Mouse (Mus musculus) urinary bladder, postnatal 4 days (tissue): ENCODE measurements at regions not wholly inside any gene's neighbourhood (a gene's known extent, or its start where the extent isn't known, plus 50 kb on each side); places are given as distances from the start of the nearest gene placed in this dataset.

Source experiments
- DNase-seq, 2 experiments: peaks; one replicate each; pipeline ENCODE4 v3.0.0; 2021 to 2022; ENCODE audit warnings: low spot score in 2 of 2

DNA sequence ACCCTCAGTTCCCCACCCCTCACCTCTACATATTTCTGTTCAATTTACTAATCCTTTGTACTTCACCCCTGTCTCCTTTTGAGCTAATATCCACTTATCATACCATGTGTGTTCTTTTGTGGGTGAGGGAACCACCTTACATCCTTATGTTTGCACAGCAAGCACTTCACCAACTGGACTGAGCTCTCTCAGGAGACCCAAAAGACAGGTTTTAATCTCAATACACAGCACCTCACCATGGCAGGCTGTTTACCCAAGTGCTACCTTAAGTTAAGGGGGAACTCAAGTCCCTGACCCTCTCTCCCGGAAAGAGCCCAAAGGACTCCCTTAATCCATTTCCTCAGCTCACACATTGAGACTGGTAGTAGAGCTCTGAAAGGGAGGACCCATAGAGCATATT is 62.3 kb upstream of the Agr3 start:
- DNase-seq, result no peak

DNA sequence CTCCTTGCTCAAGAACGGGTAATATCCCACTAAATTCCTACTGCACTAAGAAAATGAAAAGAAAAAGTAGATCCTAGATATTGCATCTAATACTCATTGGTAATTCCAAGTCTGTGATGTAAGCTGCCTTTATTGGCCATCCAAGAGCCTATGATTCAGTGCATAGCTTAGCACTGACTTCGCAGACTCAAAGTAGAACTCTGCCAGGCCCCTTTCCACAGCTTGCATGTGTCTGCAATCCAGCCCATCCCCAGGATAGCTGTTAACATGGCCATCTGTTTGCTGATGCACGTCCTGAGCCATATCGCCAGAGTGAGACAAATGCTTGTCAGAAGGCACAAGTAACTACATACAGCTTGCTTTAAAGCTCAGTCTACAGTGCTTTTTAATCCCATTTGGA is 72.3 kb upstream of the Agr3 start:
- DNase-seq, result peak; percentile 43 to 64

DNA sequence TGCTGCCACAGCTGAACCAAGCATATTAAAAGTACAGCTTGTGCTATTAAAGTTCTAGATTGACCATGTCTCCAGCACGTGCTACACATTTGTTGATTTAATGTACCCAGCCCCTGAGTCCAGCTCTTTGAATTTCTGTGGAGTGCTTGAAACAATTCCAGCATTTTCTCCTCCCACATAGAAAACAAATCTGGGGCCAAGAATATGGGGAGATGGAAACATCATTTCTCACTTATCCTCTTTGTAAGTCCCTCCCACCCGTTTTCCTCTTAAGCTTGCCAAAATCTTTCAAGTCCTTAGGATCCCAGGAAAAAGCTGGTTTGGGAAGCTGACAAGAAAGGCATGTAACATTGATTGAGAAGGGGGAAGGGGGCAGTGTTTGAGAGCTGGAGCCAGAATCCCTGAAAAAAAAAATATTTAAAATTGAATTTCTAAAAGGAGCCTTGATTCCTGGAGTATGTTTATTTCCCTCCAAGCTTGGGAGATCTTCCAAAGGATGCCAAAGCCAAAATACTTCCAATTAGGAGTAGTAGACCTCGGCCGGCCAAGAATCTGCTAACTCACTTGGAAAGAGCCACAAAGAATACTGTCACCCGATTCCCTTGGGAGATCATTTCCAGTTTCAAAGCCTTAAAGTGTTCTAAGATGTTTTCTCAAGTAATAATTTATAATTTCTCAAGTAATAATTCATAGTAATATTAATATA is 78.4 kb upstream of the Agr3 start:
- DNase-seq, result no peak

DNA sequence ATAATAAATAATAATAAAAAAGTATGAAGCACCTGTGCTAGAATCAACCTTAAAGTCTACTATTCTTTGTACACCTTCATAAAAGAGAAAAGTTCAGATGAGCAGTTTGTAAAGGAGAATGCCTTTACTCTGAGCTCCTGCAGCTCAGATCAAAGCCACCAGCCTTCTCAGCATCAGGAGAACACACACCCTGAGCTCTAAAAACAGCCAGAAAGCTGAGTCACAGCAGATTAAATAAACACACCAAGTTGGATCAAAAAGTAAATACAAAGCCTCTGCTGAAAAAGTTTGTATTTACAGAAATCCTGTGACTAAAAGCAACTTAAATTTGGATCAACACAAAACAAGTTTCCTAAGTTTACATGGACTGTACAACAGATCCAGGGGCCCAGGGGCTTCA is 88.5 kb upstream of the Agr3 start:
- no peak for DNase-seq

DNA sequence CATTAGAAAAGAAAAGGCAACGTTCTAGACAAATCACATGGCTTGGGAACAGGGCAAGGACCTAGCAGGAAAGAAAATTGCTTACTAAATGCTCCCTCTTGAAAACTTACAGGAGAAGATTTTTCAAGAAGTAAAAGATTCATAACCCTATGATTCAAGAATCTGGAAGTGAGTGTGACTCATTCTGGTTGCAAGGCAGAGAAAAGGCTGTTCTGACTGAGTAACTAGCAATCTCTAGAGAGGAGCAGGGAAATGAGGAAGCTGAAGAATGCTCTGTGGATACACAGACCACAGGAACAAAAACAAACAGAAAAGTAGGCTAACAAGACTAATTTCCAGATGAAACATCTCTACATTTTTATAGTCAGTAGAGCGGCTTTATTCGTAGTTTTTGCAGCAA is 92.1 kb upstream of the Agr3 start:
- DNase-seq, result no peak

DNA sequence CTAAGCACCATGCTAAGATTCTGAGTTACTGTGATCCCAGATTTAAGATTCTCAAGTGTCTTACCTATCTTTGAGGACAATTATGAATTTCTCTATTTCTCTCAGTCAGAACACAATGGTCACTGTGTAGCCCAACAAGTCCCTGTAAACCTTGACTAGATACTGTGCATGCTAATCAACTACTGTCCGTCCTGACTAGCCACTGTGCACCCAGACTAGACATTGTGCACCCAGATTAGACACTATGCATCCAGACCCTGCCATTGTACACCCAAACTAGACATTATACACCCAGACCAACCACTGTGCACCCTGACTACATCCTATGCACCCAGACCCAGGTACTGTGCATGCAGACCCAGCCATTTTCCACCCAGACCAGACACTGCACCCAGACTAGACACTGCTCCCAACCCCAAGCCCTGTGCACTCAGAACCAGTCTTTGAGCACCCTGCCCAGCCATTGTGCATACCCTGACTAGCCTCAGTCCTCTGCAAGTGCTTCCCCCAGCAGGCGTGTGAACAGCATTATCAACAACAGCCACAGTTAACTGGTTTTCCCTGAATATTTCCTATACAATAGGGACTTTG is 93.4 kb upstream of the Agr3 start:
- no peak for DNase-seq

DNA sequence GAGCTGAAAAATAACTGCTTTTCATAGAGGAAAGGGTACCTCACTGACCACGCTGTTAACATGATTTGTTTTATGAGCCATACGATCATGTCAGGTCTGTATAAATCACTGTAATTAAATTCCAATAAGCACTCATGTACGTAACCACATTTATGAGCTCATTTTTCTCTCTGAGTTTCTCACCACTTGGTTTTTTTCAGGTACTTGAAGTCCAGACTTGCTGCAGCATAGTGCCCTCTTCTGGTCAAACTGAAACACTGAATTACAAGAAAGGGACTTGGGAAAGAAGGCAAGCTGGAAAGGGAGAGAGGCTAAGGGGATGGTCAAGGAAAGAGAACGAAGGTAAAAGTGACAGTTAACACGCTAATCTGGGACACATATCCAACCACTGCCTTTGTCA is 94.2 kb upstream of the Agr3 start:
- no peak for DNase-seq

DNA sequence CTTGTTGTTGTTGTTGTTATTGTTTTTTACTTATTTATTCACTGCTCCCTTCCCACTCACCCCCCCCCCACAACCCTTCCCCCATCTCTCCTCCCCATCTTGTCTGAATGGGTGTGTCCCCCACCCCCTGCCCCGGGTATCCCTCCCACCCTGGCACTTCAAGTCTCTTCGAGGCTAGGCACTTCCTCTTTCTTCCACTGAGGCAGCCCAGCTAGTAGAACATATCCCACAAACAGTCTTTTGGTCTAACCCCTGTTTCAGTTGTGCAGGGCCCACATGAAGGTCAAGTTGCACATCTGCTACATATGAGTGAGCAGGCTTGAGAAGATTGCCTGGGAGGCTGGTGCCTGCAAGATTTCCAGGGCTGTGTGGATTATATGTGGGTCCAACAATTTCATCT is 97.6 kb upstream of the Agr3 start:
- no peak for DNase-seq

DNA sequence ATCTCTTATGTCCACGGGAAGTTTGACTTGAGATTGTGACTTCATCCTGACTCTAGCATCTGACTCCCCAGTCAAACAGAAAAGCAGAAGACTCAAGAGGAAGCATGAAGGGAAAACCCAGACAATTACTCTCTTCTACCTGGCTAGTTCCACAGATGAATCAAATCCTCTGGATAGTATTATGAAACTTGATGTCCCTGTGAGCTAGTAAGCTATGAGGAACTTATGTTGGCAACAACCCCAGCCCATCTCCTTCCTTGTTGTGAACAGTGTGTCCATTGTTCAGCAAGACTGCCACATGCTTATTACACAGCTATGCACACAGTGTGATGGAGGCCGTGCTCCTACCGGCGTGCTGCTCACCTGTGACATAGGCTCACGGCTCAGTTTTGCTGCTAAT is 98.4 kb upstream of the Agr3 start:
- DNase-seq, result no peak

DNA sequence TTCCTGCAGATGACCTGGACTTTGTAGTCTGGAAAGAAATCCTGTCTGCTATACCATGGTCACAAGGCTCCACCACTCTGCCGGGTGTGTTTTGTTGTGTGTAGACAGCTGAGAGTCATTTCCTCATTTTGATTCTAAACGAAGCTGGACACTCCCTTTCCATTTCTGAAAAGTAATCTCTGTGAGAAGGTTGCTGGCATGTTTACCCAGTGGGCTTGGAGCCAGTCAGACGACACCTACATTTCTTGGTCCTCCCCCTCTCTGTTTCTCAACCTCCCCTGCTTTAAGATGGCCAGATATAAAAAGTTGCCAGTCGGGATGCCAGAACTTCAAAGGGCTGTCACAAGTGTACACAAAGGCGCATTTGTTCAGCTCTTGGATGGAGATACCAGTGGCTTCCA is 100.8 kb upstream of the Agr3 start:
- DNase-seq, result peak in 1 of 2 experiments; percentile 57

DNA sequence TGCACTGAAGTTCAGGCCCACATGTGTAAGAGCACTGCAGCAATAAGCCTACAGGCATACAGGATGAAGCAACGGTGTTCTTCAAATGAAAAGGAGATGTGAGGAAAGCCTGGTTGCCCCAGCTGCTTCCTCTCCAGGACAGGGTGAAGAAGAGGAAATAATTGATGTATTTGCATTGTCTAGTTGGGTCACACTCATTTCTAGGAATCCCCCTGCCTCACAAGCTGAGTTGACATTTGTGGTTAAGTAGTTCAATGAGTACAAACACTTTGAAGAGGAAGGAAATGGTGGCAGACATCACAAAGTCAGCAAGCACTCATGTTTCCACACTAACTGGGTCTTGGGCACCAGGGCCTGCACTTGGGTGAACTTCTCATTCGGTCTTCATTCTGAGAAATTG is 126.2 kb upstream of the Agr3 start:
- DNase-seq, result no peak

DNA sequence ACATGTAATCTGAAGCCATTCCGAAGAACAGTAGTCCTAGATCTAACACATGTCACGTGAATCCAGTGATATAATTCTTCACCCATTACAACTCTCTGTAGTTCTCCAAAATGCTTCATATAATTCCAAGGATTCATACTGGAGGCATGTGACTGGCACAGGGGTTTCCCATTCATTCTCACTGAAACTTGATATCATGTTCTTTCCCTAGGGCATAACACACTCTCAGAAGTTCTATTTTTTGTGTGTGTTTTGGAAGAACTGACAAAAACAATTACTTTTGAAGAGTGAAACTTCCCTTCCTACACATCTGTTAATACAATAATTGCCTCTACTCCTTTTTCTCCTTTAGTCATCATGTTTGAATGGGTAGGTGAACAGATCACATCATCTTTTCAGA is 150.0 kb upstream of the Agr3 start:
- no peak for DNase-seq

DNA sequence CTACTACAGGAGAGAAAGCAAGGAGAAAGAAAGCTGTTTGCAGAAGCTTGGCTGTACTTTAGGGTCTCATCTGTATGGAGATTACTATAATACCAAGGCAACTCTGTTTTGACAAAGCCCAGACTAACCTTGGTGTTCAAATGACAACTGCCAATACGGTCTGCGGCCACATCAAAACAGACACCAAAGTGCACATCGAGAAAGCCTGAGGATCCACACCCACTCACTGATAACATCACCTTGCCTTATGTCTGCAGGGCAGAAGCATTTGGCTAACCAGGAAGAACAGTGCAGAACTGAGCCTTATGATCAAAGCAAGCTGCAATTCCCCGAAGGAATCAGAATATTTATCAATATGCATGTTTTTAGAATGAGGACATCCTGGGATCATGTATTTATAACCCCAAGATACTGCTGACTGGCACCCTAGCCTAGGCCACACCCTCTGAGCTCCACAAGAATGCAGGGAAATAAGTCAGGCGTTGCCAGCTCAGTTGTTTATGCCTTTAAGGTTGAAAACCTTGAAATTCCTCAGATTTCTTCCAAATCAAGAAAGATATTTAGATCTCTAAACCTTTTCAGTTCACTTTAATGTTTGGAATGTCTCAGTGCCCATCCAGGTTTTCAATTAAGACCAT is 154.9 kb upstream of the Agr3 start:
- DNase-seq, result no peak

DNA sequence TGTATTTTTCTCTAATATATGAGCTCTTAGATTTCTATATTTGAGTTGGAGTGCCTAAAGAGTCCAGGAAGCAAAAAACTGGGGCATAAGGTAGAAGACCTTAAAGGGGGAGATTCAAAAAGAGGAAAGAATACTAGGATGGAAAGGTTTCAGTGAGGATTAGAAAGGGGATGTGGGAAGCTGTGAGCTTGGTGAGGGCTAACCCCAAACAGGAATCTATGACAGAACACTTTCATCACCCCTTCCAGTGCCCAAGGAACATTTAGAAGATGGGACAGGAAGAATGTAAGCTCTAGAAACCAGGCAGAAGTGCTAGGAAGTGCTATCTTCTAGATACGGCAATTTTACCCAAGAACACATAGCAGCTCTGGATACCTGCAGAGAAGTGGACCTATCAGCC is 166.5 kb upstream of the Agr3 start:
- no peak for DNase-seq

DNA sequence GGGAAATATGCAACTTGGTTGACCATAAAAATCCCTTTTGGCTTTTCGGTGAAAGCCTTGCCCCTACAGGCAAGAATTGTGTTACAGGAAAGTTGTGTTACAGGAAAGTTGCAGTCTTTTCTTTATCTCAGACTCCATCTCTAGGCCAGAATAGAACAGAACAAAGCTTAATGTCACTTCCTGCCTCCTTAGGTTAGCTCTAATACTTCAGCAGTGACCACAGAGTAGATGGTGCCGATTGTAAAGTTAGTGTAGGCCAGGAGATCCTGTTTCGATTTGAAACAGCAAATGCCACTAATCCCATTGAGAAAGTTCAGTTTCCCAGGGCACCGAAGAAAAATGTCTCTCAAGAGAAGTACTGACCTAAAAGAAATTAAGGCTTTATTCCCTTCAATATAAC is 170.3 kb upstream of the Agr3 start:
- DNase-seq, result no peak

DNA sequence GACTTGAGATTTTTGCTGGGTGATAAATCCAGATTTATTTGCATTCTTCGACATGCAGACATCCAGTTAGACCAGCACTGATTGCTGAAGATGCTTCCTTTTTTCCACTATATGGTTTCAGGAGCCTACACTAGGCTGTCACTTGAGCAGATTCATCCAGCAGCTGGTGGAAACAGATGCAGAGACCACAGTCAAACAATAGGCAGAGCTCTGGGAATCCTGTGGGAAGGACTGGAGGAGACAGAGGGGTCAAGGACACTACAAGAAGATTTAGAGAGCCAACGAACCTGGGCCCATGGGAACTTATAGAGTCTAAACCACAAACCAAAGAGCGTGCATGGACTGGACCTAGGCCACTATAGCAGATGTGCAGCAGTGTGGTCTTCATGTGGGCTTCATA is 177.4 kb upstream of the Agr3 start:
- no peak for DNase-seq

DNA sequence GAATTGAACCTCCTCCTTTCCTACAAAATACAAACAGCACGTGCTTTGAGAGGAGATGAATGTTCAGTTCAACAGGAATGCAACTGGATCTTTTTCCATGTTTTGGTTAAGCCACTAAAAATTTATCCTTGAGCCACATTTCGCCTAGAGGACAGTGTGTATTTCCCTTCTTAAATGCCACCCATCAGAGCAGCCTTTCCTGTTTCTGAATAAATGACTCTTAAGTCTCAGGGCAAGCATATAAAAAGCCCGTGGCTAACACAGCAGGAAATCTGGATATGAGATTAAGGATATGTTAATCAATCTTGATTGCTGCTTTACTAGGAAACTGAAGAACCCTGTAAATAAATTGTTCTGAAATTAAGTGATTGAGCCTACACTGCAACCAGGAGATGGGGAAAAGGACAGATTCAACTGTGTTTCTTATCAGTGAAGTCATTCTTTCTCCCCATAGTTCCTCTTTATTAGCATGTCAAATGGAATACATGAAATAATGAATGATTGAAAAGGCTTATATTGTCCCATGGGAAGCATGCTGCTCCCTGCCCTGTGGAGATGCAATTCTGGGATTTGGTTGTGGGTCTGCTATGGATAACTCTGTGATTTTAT is 178.6 kb upstream of the Agr3 start:
- DNase-seq, result no peak

DNA sequence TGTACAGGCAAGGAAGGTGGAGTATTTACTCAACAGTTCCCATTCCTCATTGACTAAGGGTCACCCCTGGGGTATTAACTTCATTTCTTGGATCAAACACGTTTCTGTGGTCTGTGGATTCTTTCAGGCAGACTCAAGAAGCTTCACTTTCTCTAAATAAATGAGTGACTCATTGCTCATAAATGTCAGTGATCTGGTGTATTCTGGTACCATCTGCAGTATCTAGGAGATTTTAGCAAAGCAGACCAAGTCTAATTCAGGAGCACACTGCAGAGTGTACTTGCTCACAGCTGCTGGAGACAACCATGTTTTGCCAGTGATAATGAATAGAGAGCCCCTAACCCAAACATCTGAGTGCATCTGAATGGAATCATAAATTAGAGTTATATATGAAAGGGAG is 182.7 kb upstream of the Agr3 start:
- DNase-seq, result no peak

DNA sequence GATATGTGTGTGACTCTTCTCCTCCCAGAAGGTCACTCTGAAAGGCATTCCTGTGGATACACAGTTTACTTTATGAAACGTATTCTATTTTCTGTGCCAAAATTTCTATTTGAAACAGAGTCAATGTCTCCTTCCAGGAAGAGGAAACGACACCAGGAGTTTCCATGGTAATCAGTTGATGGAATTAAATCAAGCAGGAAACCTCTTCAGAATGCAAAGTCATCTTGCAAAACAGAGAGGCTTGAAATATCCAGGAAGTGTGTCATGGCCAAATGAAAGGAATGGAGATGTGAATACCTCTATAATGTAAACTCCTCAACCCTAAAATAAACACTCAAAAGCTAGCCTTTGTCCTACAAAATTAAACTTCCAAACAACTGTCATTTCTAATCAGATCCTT is 189.0 kb upstream of the Agr3 start:
- no peak for DNase-seq

DNA sequence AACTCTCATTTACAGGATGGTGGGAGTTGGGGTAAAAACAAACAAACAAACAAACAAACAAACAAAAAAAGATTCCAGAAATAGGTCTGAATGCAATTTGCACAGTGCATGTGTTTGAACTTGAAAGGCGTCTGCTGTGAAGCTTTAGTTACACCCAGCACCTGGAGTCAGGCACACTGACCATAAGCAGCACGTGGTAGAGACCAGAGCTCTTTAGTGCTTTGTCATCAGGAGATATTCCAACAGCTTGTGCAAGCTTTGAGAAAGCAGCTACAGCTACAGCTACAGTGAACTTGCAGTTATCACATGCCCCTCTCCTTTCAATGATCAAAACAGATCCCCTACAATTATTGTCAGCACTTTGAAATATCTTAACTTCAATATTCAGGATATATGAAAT is 190.4 kb upstream of the Agr3 start:
- DNase-seq, result no peak

DNA sequence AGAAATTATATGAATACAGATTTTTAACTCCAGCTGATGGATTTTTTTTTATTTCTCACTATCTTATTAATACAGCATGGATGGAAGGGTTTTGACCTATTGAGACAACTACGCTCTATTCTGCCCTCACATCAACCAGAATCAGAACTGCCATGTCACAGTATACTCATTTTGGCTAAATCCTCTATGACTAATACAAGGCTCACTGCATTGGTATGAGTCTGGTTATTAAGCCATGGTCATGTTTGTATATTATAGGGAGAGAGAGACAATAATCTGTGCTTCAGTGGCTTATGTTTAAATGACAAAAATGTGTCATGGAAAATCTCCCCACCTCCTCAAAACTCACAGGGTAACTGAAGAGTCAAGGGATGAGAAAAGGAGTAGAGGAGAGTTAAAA is 191.0 kb upstream of the Agr3 start:
- no peak for DNase-seq

DNA sequence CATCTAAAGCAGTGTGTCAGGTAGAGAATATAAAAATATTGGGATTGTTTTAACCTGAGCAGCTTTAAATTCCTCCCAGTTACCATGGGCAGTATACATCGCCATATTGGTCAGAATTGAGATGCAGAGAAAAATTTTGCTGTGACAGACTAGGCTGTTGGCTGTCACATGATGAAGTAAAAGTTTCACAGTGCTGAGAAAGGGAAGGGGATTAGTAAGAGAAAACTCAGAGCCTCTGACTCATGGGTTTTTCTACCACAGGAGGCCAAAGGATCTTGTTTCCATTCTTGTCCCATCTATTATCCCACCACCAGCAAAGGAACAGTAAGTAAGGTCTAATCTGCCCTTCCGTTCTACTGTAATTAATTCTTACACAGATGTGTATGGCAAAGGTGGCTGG is 191.8 kb upstream of the Agr3 start:
- no peak for DNase-seq

DNA sequence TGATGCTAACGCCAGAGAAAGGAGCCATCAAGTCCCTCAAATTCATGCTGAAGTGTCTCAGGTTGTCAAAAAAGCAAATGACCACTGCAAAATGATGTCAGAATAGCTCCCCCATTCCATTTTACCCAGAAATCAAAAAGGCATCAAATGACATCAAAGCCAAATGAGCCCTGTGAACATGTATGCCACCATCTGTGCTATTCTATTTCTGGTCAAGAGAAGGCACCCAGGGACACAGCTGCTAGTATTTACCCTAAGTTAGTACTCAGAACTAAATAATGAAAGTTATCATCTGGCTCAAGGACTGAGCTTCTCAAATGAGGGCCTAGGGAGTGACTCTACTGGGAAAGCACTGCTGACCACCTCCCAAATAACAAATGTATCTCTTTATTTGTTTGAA is 191.1 kb upstream of the Ahr start:
- no peak for DNase-seq
